Mouse (Mus musculus): ENCODE results near the gene Gm27235. TPM values are rescaled to one million over a fixed set of nuclear protein-coding genes. Genes with fewer than 3 reads are reported as not detected.
"Not testable (repeated sequence)": the region's sequence is repeated elsewhere in the genome, so short reads cannot be mapped to it uniquely, and the experiment has no call there.

The Gm27235 gene
- total RNA-seq (2021), result not detected
- long read RNA-seq, experiment 1, result 0 reads
- long read RNA-seq, experiment 2, result 0 reads

GRCm38 (mm10) chr9:35790001-35790400 lies at the start of gene Gm27235, which contains the start of gene D730048I06Rik:
TSS of gene Gm27235 (minus strand) at chr9:35790101.
TSS of gene D730048I06Rik (minus strand) at chr9:35790112.
- no peak for DNase-seq

DNA sequence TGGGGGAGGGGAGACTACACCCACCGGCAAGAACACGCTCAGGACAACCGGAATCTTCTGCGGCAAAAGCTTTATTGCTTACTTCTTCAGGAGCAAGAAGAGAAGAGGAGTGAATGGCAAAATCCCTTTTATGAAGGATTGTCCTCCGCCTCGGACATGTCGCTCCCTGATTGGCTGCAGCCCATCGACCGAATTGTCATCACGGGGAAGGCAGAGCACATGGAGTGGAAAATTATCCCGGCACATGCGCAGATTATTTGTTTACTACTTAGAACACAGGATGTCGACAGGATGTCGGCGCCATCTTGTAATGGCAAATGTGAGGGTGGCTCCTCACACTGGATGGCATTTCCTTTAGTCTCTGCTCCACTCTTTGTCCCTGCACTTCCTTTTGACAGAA lies 28.0 kb upstream of the Gm27235 start:
- not testable (repeated sequence) for DNase-seq

GRCm38 (mm10) chr9:35798146-35798545 lies 8.2 kb upstream of the Gm27235 start:
- DNase-seq, result no peak

- DNase-seq, result no peak
These were observed 11.9 kb downstream of the Gm27235 start, which contains the start of gene Gm17727 for GRCm38 (mm10) chr9:35778009-35778408. TSS of gene Gm17727 (minus strand) at chr9:35778109.

GRCm38 (mm10) chr9:35756843-35757242 lies 33.1 kb downstream of the Gm27235 start:
- DNase-seq, result no peak

GRCm38 (mm10) chr9:35740749-35741148 lies 49.2 kb downstream of the Gm27235 start, which contains the start of gene Gm17677:
TSS of gene Gm17677 (plus strand) at chr9:35741049.
- no peak for DNase-seq

Other genes with a start within 250 kb of the Gm27235 start
- gene Ddx25, start 231.6 kb downstream of the Gm27235 start, total RNA-seq (2021), result under 1 TPM; 0.75 to 0.85 TPM
- gene Pus3, start 231.5 kb downstream of the Gm27235 start, total RNA-seq (2021), result 10 to 100 TPM; 12.3 to 16.3 TPM
- under 1 TPM in 1 of 2 experiments, not detected in 1; 0.79 TPM for gene Pate2, start 219.8 kb downstream of the Gm27235 start, total RNA-seq (2021)
- 1 to 10 TPM; 3.3 to 5.0 TPM for gene Hyls1, start 219.7 kb downstream of the Gm27235 start, total RNA-seq (2021)
- not detected for gene Pate4, start 178.2 kb downstream of the Gm27235 start, total RNA-seq (2021)
- not detected for gene Pate3, start 141.9 kb downstream of the Gm27235 start, total RNA-seq (2021)
- gene Pate1, start 102.7 kb downstream of the Gm27235 start, total RNA-seq (2021), result not detected
- gene Gm17677, start 49.1 kb downstream of the Gm27235 start, total RNA-seq (2021), result not detected
- gene Gm17727, start 12.0 kb downstream of the Gm27235 start, total RNA-seq (2021), result not detected
- gene D730048I06Rik, start within 50 bp of the Gm27235 start, total RNA-seq (2021), result not detected
- gene 9230110F15Rik, start 54.0 kb upstream of the Gm27235 start, total RNA-seq (2021), result not detected
- not detected for gene 9230113P08Rik, start 118.3 kb upstream of the Gm27235 start, total RNA-seq (2021)

Measured in adrenal gland, postnatal 10 days (tissue).